Mouse (Mus musculus) thymus, postnatal 0 days (tissue): Measurements from ENCODE around the gene Sdccag8. TPM values are rescaled to one million over a fixed set of nuclear protein-coding genes. Genes with fewer than 3 reads are reported as not detected.

Experiments used
- DNase-seq: peaks from one replicate; pipeline ENCODE4 v3.0.0-alpha.2; 2015; ENCODE audit warnings: low spot score
- polyA plus RNA-seq: library from polyadenylated mRNA; unstranded; fragments of >200 nt; fragmentation: Nextera tagmentation; extraction: Ambion mirVana; gene quantifications from 2 replicates; pipeline ENCODE4 v1.2.1, GENCODE M21; 2015

The Sdccag8 gene
- 15.8 and 17.7 TPM in 2 replicates for polyA plus RNA-seq

DNA sequence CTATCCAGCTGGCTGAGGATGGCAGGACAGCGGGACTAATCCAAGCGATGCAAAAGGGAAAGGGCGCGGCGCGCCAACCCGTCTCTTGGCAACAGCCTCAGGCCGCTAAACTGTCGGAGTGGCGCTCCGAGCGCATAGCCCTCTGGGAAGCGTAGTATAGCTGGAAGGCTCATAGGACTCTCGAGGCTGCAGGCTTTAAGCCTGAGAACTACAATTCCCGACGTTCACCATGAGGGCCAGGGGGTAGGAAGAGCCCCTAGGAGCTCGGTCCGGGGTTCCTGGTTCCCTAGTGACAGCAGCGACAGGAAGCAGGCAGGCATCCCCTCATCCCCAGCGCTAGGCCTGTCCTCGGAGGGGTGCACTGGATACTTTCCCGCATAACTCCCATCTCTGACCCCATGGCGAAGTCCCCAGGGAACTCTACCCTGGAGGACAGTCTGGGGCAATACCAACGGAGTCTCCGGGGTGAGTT lies at the start of gene Sdccag8:
Gene Sdccag8 (plus strand): TSS at position 70 of the 472 bp plus-strand sequence.
- DNase-seq = peak; percentile 95

DNA sequence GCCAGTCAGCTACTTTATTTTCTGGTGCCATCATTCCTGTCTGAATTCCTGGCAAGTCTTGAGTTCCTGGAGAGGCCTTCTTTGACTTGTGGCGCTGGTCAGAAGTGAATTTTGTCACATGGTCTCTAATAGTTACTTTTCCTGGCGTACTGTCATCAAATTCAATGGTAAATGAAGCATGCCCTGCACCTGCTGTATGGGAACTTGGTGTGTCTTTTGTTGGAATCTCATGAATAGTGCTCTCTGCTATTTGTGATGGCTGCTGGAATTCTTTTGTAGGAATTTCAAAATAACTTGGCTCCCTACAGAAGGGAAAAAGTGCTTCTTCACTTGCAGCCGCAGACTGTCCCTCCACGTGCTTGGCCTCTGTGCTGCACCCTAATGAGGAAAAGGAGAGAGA lies 39.9 kb upstream of the Sdccag8 start:
- no peak for DNase-seq

DNA sequence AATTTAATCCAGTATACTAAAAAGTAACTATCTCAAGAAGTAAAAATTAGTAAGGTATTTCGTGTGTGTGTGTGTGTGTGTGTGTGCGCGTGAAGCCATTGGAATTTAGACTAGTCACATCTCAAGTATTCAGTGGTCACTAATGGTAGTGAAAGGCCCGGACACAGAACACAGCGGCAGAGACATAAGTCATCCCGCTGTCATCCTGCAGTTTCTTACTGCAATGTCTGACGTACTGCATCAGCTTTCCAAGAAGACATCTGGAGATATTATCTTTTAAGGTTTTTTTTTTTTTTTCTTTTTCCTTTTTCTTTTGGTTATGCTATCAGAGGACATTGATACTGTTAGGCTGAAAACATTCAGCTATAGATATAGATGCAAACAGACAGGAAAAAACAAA lies 25.1 kb upstream of the Sdccag8 start:
- DNase-seq = no peak

DNA sequence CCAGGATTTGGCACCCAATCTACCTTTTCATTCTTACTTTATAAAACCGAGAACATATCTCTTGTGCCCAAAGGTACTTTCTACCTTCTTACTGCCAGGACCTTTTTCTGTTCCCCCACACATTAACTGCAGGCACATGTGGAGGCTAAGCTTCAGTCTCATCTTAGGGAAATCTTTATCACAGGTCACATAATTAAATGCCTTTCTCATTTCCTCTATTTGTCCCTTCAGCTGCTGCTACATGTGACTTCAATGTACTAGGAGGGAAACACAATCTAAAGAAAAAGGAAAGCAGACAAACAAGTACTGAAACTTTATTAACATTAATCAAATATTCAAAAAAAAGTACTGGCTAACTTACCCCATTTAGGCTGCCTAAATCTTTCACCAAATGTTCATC lies 22.3 kb upstream of the Sdccag8 start:
- DNase-seq = no peak

DNA sequence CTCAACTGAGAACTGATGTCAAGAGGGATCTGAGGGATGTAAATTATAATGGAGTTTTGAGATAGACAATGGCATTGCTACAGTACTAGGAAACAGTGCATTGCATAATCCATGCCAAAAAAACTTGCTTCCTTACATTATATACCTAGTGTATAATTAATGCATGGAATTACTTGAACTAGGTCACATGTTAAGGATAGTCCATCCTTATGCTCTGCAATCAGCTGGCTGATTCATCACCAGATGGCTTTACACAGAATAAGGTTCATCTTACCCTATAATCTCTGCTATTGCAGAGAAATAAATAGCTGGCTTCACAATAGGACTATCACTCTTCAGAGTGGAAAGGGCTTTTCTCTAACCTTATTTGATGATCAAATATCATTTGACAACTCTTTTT lies 15.8 kb upstream of the Sdccag8 start:
- no peak for DNase-seq

DNA sequence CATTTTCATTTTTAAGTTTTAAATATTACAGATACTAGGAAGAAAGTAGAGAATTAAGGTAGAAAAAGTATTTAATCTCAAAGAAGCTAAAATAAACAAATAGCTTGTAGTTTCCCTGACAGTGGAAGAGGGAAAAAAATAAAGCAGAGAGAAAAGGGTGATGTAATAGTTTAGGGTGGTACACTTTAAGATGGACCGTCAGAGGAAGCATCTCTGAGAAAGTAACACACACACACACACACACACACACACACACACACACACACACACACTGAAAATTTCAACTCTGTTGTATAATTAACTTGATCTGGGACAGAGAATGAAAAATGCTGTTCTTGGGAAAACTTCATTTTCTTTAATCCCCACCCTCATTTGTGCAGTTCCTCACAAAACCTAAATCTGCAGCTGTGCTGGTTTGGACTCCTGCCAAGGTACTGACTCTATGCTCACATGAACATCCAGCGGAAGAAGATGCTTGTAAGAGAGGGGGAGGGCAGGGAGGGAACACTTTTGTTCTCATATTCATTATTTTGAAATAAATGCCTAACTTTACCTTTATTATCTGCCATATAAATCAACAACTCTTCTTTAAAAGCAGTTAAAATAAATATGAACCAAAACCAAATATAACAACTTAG lies 13.6 kb upstream of the Sdccag8 start:
- peak; percentile 70 for DNase-seq

DNA sequence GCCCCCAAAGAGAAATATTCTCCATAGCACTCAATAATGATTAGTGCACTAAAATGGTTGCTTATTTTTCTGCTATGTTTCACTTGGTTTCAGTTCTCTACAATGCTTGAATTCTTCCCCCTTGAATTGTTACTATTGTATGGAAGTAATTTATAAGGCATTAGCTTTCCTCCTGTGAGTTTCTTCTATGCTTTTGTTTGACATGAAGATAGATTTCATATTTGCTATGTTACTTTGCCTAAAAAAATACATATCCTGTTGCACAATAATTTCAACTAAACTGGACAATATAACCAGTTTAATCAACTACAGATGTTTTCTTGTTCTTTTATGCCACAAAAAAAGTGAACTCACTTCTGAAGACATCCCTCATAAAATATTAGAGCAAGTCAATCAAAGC lies 4.3 kb upstream of the Sdccag8 start:
- no peak for DNase-seq

DNA sequence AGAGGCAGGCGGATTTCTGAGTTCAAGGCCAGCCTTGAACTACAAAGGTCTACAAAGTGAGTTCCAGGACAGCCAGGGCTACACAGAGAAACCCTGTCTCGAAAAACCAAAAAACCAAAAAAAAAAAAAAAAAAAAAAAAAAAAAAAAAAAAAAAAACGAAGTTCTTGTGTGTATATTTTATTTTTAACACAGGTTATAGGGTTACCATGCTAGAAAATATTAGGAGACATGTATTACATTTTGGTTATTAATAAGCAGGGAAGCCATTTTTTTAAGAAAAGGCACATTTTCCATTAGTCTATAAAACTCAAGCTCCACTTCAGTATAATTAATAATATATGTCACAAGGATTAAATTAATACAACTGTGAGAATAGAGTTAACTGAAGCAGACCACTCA lies 2.6 kb upstream of the Sdccag8 start:
- no peak for DNase-seq

DNA sequence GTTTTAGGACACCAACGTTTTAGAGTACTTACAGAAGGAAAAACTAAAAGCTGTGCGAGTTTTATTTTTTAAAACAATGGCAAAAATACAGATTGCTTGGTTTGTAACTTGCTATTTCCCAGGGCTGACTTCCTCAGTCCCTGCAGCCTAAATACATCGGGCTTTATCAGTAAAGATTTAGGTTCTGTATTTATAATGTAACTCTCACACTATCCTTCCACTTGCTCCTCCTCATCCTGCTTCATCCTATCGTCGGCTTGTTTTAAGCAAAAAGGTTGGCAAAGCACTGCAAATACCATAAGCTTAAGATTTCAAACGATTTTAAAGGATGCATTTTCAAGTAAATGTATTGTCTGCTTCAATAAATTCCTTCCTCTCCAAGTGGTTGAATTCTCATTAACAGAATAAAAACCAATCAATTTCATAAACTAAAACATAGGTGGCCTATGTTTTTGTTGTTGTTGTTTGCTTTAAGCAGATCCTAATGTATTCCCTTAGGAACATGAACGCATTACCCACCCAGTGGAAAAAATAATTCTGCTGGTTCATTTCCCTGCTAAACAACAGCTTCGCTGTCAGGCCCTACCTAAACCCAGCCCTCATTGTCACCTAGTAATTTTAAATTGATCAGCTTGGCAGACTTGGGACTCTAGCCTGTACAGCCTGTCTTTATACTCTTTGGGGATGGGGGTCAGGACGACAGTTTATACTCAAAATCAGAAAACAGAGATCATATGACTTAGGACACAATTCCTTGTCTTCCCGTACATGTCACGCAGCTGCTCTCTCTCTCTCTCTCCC lies 1.8 kb upstream of the Sdccag8 start:
- DNase-seq = no peak

DNA sequence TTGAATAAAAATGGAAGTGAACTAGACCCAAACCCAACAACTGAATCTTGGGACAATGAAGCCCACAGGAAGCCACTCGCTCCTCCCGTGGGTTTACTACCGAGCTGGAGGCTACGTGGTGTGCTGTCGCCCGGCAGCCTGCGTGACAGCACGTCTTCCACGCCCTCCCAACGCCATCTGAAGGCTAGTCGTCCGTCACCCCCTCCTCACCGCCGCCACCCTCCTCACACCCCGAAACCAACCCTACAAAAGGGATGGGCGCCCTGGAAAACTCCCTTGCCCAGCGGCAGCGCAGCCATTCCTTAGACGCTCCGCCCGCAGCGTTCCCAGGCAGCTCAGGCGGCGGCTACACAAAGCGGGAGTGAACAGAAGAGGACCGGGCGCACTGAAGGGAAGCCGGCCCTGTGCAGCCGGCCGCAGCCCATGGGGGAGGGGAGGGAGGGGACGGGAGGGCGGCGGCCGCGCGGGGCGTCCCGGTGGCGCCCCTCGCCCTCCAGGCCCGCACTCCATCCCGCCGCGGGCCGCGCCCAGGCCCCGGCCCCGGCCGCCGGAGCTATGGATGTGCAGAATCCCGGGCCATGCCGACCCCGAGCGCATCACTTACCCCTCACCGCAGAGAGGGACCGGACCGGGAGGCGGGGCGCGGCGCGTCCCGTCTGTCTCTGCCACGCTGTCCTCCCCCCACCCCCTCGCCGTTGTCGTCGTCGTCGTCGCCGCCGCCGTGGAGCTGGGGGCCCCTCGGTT lies 996 bp upstream of the Sdccag8 start:
- peak; percentile 36 for DNase-seq

DNA sequence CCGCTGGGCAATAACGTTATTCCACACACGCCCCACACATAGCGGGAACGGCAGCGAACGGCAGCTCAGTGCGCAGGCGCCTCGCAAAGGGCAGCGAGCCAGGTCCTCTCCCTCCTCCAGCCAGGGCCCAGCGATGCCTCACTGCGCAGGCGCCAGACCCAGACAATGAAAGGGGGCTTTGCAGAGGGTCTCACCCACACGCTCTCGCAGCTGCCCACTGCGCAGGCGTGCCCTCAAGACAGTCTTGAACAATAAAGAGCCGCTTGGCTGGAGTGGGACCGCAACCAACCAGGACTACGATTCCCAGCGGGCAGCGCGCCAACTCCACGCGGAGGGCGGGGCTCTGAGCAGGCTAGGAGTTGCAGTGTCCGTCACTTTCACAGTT lies 432 bp upstream of the Sdccag8 start, which contains the start of gene Cep170:
Gene Cep170 (minus strand): TSS at position 32 of the 385 bp plus-strand sequence.
- peak; percentile 93 for DNase-seq

DNA sequence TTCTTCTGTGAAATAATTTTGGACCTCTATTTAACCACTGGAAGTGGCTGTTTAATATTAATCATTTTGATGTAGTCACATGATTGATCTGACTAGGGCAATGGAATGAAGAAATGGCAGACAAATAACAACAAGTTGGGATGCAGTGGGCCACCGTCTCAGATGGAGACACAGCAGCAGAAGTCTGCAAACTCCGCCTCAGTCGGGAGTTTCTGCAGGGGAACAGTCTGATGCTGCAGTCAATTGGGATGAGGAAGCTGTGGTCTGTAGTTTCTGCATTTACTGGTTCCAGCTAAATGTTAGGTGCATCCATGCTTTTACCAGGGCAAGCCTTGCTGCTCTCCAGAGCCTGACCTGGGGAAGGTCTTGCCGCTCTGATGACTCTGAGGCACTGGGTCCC lies 2.3 kb downstream of the Sdccag8 start:
- no peak for DNase-seq

DNA sequence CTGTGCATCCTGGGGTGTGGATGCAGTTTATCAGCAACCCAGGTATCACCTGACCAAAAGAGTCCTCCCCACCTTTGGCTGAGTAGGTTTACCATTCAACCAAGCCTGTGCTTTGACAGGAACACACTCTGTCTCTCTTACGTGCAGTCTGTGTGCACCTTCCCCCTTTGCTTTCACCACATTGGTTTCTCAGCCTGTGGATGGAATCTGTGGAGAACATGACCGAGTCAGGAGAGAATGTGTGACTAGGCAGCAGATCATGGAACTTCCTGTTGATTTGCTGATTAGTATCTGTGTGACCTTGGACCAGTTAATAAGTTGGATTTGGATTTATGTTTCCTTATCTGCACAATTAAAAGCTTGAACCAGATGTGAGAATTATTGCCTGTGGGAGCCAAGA lies 3.7 kb downstream of the Sdccag8 start:
- DNase-seq = no peak

DNA sequence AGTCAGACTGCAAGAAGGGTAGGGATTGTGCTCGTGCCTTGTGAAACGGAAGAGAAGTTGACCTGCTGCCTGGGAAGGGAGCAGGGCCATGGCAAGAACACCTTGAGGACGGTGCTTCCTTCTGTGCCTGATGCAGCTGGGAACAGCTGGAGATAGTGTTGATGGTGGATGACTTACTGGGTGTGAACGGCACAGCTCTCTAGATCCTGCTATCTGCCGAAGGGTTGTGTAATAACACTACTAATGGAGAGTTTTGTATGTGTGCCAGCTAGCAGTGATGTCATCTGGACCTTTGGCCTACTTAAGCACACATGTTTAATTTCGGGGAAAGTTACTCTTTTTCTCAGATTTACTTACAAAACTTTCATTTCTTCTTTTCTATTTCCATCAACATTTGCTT lies 4.3 kb downstream of the Sdccag8 start:
- DNase-seq = no peak

DNA sequence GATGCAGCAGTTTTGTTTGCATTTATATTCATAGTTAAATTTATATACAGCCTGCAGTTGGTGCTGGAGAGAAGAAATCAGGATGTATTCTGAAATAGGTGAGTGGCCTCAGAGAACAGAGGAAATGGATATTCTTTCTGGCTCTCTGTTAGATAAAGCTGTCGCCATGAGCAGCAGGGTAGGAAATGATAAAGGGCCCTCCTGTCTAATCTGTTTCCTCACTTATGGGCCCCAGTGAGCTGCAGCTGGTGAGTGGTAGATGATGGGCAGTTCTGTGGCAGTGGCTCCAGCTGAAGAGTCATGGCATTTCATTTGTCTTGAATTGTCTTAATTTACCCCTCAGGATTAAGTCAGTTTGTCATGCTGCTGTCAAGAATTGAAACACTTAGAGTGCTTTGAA lies 7.5 kb downstream of the Sdccag8 start:
- no peak for DNase-seq

DNA sequence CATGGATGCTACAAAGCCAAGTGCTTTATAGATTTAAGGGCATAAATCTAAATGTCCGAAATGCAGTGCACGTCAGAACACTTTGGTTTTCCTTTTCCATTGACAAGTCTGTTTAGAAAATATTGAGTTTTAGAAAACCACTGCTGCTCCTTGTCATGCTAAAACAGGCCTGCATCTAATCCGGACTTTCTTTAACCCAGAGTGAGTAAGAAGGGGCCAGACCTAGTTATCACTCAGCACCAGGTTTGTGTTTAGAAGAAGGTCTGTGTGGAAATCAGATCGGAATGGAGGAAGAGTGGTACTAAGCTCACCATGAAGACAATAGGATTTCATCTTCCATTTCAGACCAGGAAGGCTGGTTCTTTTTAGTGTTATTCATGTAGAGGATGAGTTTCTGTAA lies 8.5 kb downstream of the Sdccag8 start:
- no peak for DNase-seq

DNA sequence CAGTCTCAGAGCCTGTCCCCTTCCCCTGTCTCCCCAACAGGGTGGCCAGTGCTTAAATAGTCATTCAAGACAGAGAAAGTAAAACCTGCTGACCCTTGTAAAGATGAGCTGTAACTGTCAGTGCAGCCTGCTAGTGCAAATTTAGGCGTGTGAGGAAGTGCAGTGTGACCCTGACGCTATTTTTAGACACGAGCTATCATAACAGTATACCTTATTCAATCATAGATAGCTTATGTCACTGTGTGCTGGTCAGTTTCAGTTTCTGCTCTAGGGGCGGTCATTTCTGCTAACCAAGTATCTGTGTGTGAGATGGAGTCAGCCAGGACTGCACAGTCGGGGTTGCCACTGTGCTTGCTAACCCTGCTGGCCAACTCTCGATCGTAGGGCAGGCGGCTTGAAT lies 9.4 kb downstream of the Sdccag8 start:
- DNase-seq = no peak

DNA sequence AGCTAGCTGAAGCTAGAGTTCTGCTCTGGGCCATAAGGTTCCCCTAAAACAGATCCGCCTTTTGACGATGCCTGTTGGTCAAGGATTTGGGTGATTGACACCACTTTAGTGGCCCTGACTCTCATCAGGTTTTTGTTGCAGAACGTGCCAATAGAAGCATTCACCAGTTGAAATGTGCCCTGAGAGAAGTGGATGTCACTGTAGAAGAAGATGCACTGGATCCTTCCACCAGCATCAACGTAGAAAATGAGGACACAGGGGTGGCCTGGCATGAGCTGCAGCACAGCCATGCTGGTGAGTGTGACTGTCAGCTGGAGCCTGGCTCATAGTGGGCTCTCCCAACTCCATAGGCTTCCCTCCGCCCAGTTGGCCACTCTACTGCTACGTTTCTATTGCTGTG lies 10.2 kb downstream of the Sdccag8 start:
- DNase-seq = no peak

DNA sequence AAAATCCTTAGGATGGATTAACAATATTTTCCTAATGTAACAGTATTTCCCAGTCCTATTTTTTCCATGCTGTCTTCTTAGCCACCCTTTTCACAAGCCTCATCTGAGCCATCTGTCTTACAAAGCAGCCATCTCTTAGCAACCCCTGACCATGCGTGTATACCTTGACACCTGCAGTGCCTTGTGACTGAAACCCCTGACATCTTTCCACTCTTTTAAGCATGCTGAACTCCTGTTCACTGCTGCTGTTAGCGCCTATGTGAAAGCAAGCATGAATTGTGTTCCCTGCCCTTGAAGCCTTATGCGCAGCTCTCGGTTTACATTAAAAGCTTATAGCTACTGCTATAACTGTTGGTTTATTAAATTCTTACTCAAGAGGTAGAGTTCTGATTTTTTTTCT lies 10.6 kb downstream of the Sdccag8 start:
- no peak for DNase-seq

DNA sequence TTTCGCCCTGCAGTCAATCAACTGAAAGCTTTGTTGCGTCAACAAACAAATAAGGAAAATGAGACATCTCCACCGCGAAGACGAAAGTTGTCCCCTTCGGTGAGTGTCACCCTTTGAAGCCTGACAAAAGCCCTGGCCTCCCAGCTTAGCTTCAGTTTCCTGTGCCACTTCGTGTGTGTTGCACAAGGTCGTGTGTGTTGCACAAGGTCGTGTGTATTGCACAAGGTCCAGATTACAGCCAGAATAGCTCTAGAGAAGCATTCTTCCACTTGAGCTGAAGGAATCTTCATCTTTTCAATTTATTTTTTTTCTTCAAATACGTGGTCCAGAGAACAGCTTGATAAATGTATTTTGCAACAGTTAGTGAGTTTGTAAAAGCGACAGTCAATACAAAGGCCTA lies 11.7 kb downstream of the Sdccag8 start:
- no peak for DNase-seq

DNA sequence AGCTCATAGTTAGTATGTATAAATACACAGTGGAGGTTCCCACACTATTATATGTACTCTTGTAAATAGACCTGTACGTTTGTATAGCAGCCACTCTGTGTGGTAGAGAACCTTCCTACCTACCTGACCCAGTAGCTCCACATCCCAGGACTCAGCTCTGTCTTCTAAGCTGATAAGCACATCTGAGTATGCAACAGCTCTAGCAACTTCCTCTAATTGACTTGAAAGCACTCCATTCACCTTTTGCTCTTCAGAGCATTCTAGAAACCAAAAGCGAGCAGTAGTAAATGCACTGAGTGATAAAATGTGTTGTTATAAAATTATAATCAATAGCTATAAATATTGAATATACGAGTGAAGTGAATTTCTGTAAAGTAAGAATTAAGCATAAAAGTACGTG lies 12.5 kb downstream of the Sdccag8 start:
- DNase-seq = no peak

DNA sequence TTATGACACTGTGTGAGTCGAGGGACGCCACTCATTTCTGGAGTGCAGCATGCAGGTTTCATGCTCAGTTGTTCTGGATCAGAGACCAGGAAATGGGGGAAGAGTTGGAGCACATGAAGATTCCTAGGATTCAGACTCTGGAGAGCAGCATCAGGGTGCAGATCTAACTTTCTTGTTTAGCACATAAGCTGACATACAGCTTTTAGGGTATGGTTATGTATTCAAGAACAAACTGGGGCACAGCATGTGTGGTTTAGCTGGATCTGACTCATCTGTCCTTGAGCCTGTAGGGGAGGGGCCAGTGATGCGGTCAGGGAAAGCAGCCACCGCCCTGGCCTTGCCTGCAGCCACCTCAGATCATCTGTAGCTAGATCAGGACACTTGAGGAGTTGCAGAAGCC lies 12.9 kb downstream of the Sdccag8 start:
- no peak for DNase-seq
